Comparison of ENCODE assay signal across 8 mouse cellular contexts in genomic region chr2:130491587-130491986, GRCm38 (mm10). TPM values are rescaled to one million over a fixed set of nuclear protein-coding genes. Genes with fewer than 3 reads are reported as not detected.
DNase-seq lines count a peak whose midpoint lies in the region; ATAC-seq and TF ChIP-seq lines count a peak whose summit lies in the region.

No protein-coding gene starts in this region.

- WGBS in liver, embryonic 11.5 days: 33% methylated on average over 7 of the region's 7 CpGs
- 24% methylated on average over 7 of the region's 7 CpGs for WGBS in embryonic facial prominence, embryonic 10.5 days
- 22% methylated on average over 7 of the region's 7 CpGs for WGBS in heart, adult 2 months

- H3K9me3 ChIP-seq in liver, embryonic 11.5 days (ENCODE audit: control insufficient read depth, low read length): no peaks in the 10 kb centered on the region
- peaks cover 4% of the 10 kb centered on the region; the same call in 1 of the 2 replicates for H3K9me3 ChIP-seq in embryonic facial prominence, embryonic 10.5 days

- H3K4me3 ChIP-seq in liver, embryonic 11.5 days (ENCODE audit: low read depth, low read length): no peak overlapping the region
- no peak overlapping the region for H3K4me3 ChIP-seq in embryonic facial prominence, embryonic 10.5 days
- H3K4me3 ChIP-seq in heart, adult 2 months: no peak overlapping the region

- no peaks in the 10 kb centered on the region; the same call in 1 of the 2 replicates for H3K36me3 ChIP-seq in liver, embryonic 11.5 days (ENCODE audit: control insufficient read depth, insufficient read depth, low read length)
- peaks cover 14% of the 10 kb centered on the region for H3K36me3 ChIP-seq in embryonic facial prominence, embryonic 10.5 days (replicated peaks)
- H3K36me3 ChIP-seq in heart, adult 2 months (ENCODE audit: control insufficient read depth, insufficient read depth, low read length): peaks cover 2% of the 10 kb centered on the region; the same call in 1 of the 2 replicates

- peak; percentile 48 for TF ChIP-seq CTCF in heart, adult 2 months (IDR thresholded peaks at IDR 0.05)

- H3K79me2 ChIP-seq in heart, adult 2 months (replicated peaks; ENCODE audit: control insufficient read depth, insufficient read depth, low read length): peaks cover 6% of the 10 kb centered on the region

- no peaks in the 10 kb centered on the region; the same call in 1 of the 2 replicates for H3K4me1 ChIP-seq in liver, embryonic 11.5 days (replicated peaks; ENCODE audit: control insufficient read depth, insufficient read depth, low read length)
- peaks cover 16% of the 10 kb centered on the region for H3K4me1 ChIP-seq in embryonic facial prominence, embryonic 10.5 days
- H3K4me1 ChIP-seq in heart, adult 2 months (ENCODE audit: control insufficient read depth, insufficient read depth, low read length): peaks cover 11% of the 10 kb centered on the region

- no peak overlapping the region for H3K27ac ChIP-seq in liver, embryonic 11.5 days (ENCODE audit: low read depth, low read length)
- no peak overlapping the region for H3K27ac ChIP-seq in embryonic facial prominence, embryonic 10.5 days (replicated peaks)
- peak overlapping the region; percentile 4; the same call in 1 of the 2 replicates for H3K27ac ChIP-seq in heart, adult 2 months

- no peak overlapping the region for H3K4me2 ChIP-seq in liver, embryonic 11.5 days

- no peak for TF ChIP-seq POLR2A in heart, adult 2 months (IDR thresholded peaks at IDR 0.05; ENCODE audit: insufficient read depth, low read depth, low read length)

- intact Hi-C loops in heart, adult 2 months (cut with DNase I): no loop called here

- peak; percentile 28 for DNase-seq in liver
- no peak for DNase-seq in liver, embryonic 11.5 days (ENCODE audit: low spot score)
- DNase-seq in embryonic facial prominence, embryonic 10.5 days (ENCODE audit: low spot score): peak; percentile 49
- peak; percentile 42 to 56 for DNase-seq in heart, adult 2 months
- peak; percentile 35 to 74 for DNase-seq in layer of hippocampus, adult 18-20 months (ENCODE audit: low spot score in 2 of 2)
- peak; percentile 30 for DNase-seq in lung, postnatal 36 days
- peak; percentile 60 for DNase-seq in right cerebral cortex, postnatal 14 days
- no peak for DNase-seq in urinary bladder, postnatal 10 days (ENCODE audit: low spot score)

- no peak for TF ChIP-seq EP300 in heart, adult 2 months (IDR thresholded peaks at IDR 0.05; ENCODE audit: insufficient read depth, low read depth, low read length)

- H3K27me3 ChIP-seq in liver, embryonic 11.5 days (replicated peaks; ENCODE audit: control insufficient read depth, insufficient read depth, low read length): no peaks in the 10 kb centered on the region
- no peaks in the 10 kb centered on the region for H3K27me3 ChIP-seq in embryonic facial prominence, embryonic 10.5 days (replicated peaks; ENCODE audit: low read depth, poor library complexity, severe bottlenecking)
- H3K27me3 ChIP-seq in heart, adult 2 months (ENCODE audit: control insufficient read depth, insufficient read depth, low read length): no peaks in the 10 kb centered on the region

- H3K9ac ChIP-seq in liver, embryonic 11.5 days (ENCODE audit: low read depth, low read length): no peak overlapping the region
- no peak overlapping the region for H3K9ac ChIP-seq in heart, adult 2 months (ENCODE audit: low read depth, low read length)

- no peak for ATAC-seq in liver, embryonic 11.5 days (replicated peaks; ENCODE audit: low FRiP score)

RNA-seq across cellular contexts. Expression of gene Ptpra, which starts 41.5 kb away (rescaled TPM):
- 66.2 and 69.7 TPM in 2 replicates for polyA plus RNA-seq in liver, embryonic 11.5 days (2014; fragmentation: Nextera tagmentation; extraction: Ambion mirVana)
- polyA plus RNA-seq in embryonic facial prominence, embryonic 10.5 days (2016; fragmentation: Nextera tagmentation; extraction: Ambion mirVana): 81.1 and 82.7 TPM in 2 replicates
- total RNA-seq in heart, adult 2 months (2021): 10 to 100 TPM; 44.0 to 46.0 TPM
- 27.8 and 37.0 TPM in 2 replicates for polyA plus RNA-seq in heart, adult 2 months (2012; rRNA removed)
- 100 to 1,000 TPM; 327 to 330 TPM for total RNA-seq in layer of hippocampus, adult 18-20 months (2021)

Comparison
In these comparisons a context has a peak if more than half of its experiments do, and no peak if none do; other contexts are left out.
1. DNase-seq: peak in liver (single experiment), embryonic facial prominence, embryonic 10.5 days (single experiment), heart, adult 2 months (2 of 2), layer of hippocampus, adult 18-20 months (2 of 2), lung, postnatal 36 days (single experiment) and right cerebral cortex, postnatal 14 days (single experiment); none in liver, embryonic 11.5 days (single experiment) and urinary bladder, postnatal 10 days (single experiment).